Mouse (Mus musculus) adrenal gland, postnatal 14 days (tissue): ENCODE data around the gene Atad5. TPM values are rescaled to one million over a fixed set of nuclear protein-coding genes. Genes with fewer than 3 reads are reported as not detected.

Source experiments
- DNase-seq: peaks from one replicate; pipeline ENCODE4 v3.0.0; 2021; ENCODE audit warnings: mixed read lengths
- total RNA-seq: library from RNA; stranded (reverse); gene quantifications from 2 replicates; pipeline ENCODE4 v1.2.3, GENCODE M21; 2021

The Atad5 gene
- total RNA-seq, 1 experiment from 2014 or later, result 4.6 TPM

GRCm38 (mm10) chr11:80149412-80150023 lies 60.3 kb downstream of the Atad5 start:
- DNase-seq, result no peak

DNA sequence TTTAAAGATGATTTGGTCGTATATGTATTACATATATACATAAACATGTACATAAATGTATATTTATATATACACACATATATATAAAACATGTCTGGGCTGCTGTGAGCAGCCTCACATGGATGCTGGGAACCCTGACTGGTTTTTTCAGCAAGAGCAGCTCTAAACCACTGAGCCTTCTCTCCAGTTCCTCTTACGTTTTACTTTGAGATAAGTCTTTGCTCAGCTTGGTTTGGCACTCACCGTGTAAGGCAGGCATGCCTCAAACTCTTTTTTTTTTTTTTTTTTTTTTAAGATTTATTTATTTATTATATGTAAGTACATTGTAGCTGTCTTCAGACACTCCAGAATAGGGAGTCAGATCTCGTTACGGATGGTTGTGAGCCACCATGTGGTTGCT lies 61.4 kb downstream of the Atad5 start:
- no peak for DNase-seq

DNA sequence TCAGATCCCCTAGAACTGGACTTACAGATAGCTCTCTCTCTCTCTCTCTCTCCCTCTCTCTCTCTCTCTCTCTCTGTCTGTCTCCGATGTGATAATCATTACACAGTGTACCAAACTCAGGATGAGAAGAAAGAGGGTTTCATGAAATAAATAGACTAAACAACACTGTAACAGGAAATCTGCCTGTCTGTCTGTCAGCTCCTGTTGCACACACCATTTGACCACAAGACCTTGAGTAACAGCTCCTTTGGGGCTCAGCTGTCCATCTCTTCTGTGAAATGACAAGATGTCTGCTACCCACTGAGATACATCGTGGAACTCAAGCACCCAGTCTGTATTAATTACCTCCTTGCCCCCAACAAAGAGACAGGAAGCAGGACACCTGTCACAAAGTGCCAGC lies 62.3 kb downstream of the Atad5 start:
- no peak for DNase-seq

DNA sequence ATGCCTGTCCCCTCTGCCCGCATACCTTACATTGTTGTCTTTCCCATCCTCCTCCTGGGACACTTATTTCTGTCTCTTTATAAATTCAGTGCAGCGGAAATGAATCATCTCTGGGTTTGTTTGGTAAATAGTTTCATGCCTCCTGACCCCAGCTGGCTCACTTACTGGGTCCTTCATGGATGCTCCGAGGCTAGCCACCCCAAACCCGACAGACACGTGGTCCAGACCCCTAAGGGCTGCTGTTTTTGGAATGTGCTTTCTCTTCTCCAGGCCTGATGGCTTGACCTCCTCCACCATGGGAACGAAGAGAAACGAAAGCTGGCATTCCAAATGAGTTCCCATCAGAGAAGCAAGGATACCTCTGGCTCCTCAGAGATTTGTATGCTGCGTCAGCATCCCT lies 63.2 kb downstream of the Atad5 start:
- DNase-seq, result no peak

DNA sequence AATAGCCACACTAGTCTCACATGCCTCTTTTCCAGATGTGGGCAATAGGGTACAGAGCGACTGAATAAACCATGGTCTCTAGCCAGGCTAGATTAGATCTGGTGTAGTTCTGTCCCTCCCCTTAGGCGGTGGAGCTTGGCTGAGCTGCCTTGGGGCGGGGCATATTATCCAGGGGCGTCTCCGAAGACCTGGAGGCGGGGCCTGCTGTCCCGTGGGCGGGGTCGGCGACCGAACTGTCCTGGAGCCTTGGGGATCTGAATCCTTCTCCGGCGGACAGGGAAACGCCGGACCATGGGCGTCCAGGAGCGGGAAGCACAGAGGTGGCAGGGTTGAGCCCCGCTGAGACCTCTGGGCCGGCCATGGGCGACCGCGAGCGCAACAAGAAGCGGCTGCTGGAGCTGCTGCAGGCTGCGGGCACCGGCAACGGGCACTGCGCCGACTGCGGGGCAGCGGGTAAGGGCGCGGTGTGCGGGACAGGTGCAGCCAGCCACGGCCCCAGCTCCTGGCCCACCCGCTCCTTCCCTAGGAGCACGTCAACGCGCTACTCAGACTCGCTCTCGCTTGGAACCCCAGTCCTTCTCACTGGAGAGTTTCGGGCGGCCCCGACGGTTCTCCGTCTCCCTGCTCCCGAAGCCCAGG lies 64.8 kb downstream of the Atad5 start, which contains the start of gene Adap2:
TSS of gene Adap2 (plus strand) at position 249 of the 639 bp plus-strand sequence.
- DNase-seq, result peak; percentile 96

DNA sequence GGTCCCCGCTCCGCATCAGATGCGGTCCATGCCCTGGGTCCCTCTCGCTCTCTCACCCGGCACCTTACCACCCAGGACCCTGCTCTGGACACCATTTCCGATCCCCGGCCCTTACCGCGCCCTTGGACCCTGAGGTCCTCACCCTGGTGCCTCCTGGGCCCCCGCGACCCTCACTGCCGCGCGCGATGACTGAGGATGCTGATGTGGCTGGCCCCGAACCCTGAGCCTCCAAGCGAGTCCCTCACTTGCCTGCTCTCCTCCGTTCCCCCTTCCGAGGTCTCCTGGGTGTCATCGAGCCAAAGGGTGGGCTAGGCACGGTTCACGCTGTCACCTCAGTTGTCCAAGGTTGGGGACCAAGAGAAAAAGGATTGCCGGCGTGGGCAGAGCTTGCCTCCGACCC lies 65.3 kb downstream of the Atad5 start:
- no peak for DNase-seq

DNA sequence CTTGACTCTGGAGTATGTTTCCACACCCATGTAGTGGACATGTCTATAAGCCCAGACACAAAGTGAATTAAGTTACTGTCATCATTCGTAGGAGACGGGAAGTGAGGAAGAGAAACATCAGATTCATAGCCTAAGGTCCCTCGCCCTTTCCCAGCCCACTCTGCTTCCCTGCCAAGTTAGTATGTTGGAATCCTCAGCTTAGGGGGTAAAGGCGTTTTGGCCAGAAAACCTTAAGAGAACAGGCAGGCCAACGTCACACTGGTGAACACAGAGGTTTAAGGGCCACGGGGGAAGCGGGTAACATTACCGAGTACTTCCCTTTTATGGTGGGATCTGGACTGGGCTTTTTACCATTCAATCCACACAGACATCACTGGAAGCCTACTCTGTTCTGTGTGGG lies 66.3 kb downstream of the Atad5 start:
- DNase-seq, result no peak

GRCm38 (mm10) chr11:80155961-80156360 lies 66.8 kb downstream of the Atad5 start:
- DNase-seq, result no peak

GRCm38 (mm10) chr11:80156841-80157240 lies 67.6 kb downstream of the Atad5 start:
- DNase-seq, result no peak

- DNase-seq, result no peak
These were observed 69.8 kb downstream of the Atad5 start for GRCm38 (mm10) chr11:80159018-80159417.

DNA sequence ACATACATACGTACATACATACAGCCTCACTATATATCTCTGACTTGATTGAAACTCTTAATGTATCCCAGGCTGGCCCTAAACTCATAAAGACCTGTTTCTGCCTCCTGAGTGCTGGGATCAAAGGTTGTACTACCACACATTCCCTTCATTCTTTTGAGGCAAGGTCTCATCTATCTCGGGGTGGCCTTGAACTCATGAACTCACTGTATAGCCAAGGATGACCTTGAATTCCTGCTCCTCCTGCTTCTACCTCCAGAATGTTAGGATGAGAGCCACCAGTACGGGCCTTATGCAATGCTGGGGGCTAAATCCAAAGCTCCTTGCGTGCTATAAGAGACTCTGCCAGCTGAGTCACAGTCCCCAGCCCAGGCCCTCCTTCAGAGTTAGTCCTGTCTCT lies 71.8 kb downstream of the Atad5 start:
- no peak for DNase-seq

- DNase-seq, result no peak
These were observed 74.3 kb downstream of the Atad5 start for GRCm38 (mm10) chr11:80163362-80164116.

GRCm38 (mm10) chr11:80164224-80164623 lies 75.0 kb downstream of the Atad5 start:
- DNase-seq, result no peak

- no peak for DNase-seq
These were observed 78.9 kb downstream of the Atad5 start for GRCm38 (mm10) chr11:80168121-80168520.

DNA sequence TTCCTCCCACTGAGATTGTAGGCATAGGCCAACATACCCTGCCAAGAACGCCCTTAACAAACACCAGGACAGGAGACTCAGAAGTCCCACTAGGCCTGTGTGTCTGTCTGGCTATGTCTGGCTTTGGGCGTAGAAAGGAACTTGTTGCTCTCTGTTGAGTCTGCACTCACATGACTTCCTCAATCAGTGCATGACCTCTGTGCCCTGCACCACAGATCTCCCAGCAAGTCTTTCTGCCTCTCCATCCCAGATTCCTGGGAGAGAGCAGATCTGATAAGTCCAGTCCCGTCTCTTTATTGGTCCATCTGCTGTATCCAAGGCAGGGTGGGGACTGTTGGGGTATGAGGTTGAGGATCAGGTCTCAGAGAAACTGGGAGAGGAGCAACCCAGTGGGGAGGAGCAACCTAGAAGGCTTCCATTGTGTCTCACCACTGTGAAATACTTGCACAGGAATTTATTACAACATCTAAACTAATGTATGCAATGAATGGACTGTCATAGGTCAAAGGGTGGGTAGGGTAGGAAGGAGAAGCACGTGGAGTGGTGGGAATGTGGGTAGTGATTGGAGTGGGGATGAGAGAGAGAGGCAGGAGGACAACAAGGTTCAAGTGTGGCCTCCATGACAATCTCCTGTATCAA lies 79.5 kb downstream of the Atad5 start:
- DNase-seq, result no peak

DNA sequence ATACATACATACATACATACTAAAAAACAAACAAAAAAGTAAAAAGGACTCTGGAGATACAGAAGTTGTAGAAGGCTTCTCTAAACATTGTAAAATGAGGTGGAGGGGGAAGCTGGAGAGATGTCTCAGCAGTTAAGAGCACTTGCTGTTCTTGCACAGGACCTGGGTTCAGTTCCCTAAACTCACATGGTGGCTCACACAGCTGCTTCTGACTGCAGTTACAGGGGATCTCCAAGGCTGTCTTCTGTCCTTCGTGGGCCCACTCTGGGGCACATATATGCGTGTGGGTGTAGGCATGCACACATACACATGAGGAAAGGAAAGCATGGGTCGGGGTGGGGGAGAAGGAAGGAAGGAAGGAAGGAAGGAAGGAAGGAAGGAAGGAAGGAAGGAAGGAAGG lies 80.4 kb downstream of the Atad5 start:
- DNase-seq, result no peak

DNA sequence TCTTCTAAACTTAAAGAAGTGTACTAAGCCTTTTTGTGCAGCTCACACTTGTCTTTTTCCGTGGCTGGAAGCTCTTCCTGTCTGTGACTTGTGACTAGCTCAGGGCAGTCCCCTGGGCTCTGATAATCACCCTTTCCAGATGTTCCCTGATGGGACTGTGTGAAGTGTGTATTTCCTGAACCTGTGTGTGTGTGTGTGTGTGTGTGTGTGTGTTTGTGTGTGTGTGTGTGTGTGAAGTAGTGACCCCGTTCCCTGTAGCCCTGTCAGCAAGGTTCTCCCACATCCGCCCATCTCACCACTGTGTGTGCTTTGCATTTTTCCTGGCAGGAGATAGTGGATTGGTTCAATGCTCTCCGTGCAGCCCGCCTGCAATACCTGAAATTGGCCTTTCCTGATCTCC lies 81.2 kb downstream of the Atad5 start:
- no peak for DNase-seq

DNA sequence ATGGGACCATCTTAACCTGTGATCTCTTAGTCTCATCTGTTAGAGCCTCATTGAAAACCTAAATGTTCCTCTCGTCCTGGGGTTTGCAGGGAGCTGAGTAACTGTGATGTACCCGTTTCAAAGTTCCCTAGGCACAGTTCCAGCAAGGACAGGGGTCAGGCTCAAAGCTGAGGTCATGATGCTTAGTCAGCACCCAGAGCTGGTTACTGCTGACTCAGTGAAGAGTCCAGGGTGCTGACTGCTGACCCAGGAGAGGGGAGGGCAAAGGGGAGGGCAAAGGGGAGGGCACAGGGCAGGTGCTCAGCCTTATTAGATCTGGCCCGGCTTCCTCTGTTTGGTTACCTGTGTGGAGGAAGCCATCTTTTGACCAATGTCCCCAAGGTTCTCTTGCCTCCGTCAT lies 82.7 kb downstream of the Atad5 start:
- DNase-seq, result peak; percentile 76

DNA sequence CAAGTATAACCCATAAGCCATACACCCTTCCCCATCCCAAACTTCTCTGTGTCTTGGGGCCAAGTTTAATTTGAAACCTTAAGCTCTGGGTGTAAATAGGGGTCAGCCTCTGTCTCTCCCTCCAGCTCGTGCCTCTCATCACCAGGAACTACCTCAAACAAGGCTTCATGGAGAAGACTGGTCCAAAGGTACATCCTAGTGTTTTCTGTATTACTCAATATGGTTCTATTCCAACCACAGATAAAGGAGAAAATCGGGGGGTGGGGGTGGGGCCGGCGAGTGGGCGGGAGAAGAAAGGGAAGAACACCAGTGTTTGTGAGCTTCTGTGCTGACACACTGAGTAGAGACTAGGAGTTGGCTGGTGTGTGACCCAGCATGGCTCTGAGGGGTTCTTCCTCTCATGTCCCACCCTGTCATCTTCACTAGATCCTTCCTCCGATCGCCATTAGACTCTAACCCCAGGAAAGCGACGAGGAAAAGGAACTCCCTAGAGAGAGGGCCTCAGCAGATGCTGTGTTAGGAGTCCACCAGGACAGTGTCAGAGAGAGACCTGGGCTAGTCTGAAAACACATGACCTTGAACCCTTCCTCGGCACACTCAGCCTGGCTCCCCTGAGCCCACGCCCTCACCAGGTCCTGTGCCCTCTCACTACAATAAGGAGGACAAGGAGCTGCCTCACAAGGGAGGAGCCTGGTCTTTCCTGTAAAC lies 84.9 kb downstream of the Atad5 start:
- no peak for DNase-seq

GRCm38 (mm10) chr11:80176911-80177895 lies 88.0 kb downstream of the Atad5 start:
- DNase-seq, result peak; percentile 32

GRCm38 (mm10) chr11:80178316-80178715 lies 89.1 kb downstream of the Atad5 start:
- no peak for DNase-seq
